Mouse (Mus musculus) heart, adult 2 months (tissue): Measurements from ENCODE around the gene Cnnm1.

Experiments used
- CTCF ChIP-seq: fragments of 200-600 bp; IDR thresholded peaks from 2 replicates; pipeline ENCODE4 v1.8.1; 2022; ENCODE audit warnings: antibody characterized with exemption, mild to moderate bottlenecking, moderate library complexity
- EP300 ChIP-seq: fragments of 200-500 bp; IDR thresholded peaks from 2 replicates; pipeline ENCODE4 v1.6.1; 2011; ENCODE audit warnings: low read depth, low read length, control low read depth; ENCODE audit not compliant: insufficient read depth
- POLR2A ChIP-seq: fragments of 200-500 bp; IDR thresholded peaks from 2 replicates; pipeline ENCODE4 v1.6.1; 2011; ENCODE audit warnings: mild to moderate bottlenecking, low read depth, low read length, control low read depth; ENCODE audit not compliant: insufficient read depth

GRCm38 (mm10) chr19:43439246-43439645 is 990 bp upstream of the Cnnm1 start:
- no peak for TF ChIP-seq POLR2A
- TF ChIP-seq CTCF, result no peak
- no peak for TF ChIP-seq EP300
